Mouse (Mus musculus) left cerebral cortex, postnatal 10 days (tissue): ENCODE measurements around the gene Gpatch1. TPM values are rescaled to one million over a fixed set of nuclear protein-coding genes. Genes with fewer than 3 reads are reported as not detected.

Source experiments
- DNase-seq, 2 experiments: peaks; one replicate each; pipeline ENCODE4 v3.0.0; 2021 to 2022; ENCODE audit warnings: low spot score in 2 of 2, mixed read lengths in 1 of 2; ENCODE audit errors: extremely low spot score in 1 of 2
- intact Hi-C: fragments of 180-260 bp; cut with DNase I; formaldehyde crosslinking; loops from one replicate; pipeline ENCODE4 v1.15.1; 2025
- total RNA-seq, 2 experiments: library from RNA; stranded (reverse); gene quantifications; 2 replicates each; pipeline ENCODE4 v1.2.3; 2021

The Gpatch1 gene
- 10 to 100 TPM; 21.2 to 24.1 TPM for total RNA-seq

- peak; percentile 95 for DNase-seq
- intact Hi-C loops = no loop called here
These were observed at the start of gene Gpatch1 for GRCm38 (mm10) chr7:35317729-35318609. Gpatch1 (minus strand) TSS chr7:35318440.

DNA sequence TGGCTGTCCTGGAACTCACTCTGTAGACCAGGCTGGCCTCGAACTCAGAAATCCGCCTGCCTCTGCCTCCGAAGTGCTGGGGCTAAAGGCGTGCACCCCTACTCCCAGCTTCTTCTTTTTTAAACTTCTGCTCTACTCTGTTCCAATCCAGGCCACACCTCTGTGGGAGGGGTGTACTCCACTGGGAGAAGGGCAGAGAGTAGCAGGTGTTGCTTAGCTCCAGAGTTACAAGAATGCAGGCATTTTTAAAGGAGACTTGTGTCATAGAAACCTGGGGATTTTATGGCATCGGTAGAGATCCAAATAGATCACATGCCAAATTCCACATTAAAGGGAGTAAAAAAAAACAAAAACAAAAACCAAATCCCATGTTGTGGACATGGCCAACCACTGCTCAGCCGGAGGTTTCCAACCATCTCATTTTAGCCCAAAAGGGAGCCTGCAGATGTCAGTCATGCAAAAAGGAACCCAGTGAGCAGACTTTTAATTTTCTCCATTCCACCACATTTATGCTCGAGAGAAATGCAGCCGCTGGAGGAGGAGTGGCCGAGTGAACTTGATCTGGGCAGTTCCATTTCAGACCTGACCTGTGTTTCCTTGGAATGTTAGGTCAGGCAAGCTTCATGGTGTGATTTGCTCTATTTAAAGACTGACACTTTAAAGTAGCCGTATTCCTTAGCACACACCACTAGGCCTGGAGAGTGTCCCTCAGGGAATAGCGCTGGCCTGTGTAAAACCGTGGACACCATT, 47.1 kb upstream of the Gpatch1 start:
- intact Hi-C loops = no loop called here
- no peak for DNase-seq

- DNase-seq = no peak
- intact Hi-C loops = no loop called here
These were observed 44.6 kb upstream of the Gpatch1 start for GRCm38 (mm10) chr7:35362868-35363267.

DNA sequence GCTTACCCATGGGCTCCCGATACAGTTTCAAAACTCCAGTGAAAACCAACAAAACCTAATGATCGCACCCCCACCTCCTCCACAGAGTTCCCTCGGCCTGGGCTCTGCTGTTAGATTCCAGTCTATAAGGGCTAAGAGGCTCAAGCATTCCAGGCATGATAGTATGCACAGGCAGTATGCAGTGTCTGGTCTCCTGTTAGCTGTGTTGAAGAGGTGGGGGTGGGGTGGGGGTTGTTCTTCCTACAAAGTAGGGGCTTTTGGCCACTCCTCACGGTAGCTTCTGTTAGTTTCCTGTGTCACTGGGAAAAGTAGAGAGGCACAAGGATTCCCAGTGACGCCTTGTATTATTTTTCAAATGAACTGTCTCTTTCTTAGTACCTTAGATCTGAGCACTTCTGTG, 44.0 kb upstream of the Gpatch1 start:
- no peak for DNase-seq
- intact Hi-C loops = no loop called here

DNA sequence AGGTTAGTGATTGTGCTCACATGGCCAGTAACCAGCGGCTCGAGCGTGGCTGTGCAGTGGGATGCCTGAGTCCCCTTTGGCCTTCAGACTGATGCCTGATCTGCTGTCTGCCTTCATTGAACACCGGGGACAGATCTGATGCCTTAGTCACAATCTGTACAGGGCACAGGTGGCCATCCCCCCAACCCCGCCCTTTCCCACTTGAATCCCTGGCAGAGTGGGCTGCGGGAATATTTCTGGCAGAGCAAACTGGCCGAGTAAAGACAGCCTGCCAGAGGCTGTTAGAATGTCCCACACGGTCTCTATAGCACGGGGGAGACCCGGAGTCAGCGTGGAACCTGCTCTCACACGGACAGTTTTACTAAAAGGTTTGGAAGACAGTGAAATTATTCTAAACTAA, 39.4 kb upstream of the Gpatch1 start:
- DNase-seq = no peak
- intact Hi-C loops = no loop called here

DNA sequence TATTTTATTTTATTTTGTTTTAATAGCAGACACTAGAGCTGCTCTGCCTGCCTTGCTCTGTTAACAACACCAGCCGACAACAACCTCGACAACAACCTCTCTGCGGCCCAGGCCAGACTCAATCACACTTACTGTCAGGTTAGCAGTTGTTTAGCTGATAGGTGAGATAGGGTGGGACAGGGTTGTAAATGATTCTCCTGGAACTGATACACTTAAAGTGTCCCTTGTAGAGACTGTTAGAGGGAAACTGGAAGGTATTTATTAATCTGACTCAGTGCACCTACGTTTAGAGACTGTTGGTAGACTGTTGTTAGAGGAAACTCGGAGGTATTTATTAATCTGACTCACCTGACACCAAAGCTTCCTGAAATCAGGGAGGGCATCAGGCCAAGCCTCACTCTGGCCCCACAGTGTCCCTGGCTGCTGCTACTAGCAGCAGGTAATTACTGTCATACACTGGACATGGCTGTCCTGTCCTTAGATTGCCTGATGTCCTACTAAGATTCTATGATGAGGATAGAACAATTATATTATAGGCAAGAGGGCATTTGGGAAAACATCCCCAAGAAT, 37.1 kb upstream of the Gpatch1 start:
- DNase-seq = no peak
- intact Hi-C loops = no loop called here

- intact Hi-C loops = no loop called here
- DNase-seq = no peak
These were observed 35.1 kb upstream of the Gpatch1 start for GRCm38 (mm10) chr7:35353306-35353705.

DNA sequence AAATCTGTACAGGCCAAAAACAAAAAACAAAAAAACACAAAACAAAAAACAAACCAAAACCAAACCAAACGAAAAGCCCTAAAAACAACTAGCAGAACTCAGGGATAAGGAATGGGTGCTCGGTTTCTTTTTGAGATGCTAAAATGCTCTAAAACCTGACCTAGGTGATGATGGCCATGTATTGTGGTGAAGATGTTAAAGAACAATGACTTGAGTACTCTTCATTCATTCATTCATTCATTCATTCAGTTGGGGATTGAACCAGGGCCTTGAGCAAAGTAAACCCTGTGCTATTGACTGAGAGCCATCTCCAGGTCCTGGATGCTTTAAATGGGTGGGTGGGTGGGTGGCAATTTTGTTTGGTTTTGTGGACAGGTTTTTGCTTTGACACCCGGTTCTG, 32.9 kb upstream of the Gpatch1 start:
- intact Hi-C loops = no loop called here
- DNase-seq = no peak

- no peak for DNase-seq
- intact Hi-C loops = no loop called here
These were observed 31.8 kb upstream of the Gpatch1 start for GRCm38 (mm10) chr7:35349886-35350684.

DNA sequence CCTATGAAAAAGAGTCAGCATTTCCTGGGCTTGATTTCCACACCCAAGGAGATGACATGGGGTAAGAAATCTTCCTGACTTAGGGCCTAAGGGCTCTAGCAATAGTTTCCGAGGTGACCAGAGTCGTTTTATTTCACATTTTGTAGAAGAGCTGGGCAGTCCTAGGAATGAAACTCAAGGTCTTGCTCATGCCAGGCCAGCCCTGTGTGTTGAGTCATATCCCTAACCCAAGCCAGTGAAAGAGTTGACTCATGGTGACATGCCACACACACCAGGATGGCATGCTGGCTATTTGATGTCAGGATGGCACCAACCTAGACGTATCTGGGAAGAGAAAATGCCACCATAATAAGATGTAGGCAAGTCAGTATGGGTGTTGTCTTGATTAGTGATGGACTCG, 30.8 kb upstream of the Gpatch1 start:
- intact Hi-C loops = no loop called here
- DNase-seq = no peak

GRCm38 (mm10) chr7:35347918-35348700, 29.9 kb upstream of the Gpatch1 start:
- intact Hi-C loops = no loop called here
- DNase-seq = no peak

GRCm38 (mm10) chr7:35344785-35345330, 26.6 kb upstream of the Gpatch1 start:
- no peak for DNase-seq
- intact Hi-C loops = no loop called here

GRCm38 (mm10) chr7:35342498-35342897, 24.3 kb upstream of the Gpatch1 start:
- intact Hi-C loops = no loop called here
- DNase-seq = no peak

- peak in 1 of 2 experiments; percentile 27 for DNase-seq
- intact Hi-C loops = no loop called here
These were observed 23.0 kb upstream of the Gpatch1 start for GRCm38 (mm10) chr7:35341282-35341681.

- DNase-seq = no peak
- intact Hi-C loops = no loop called here
These were observed 22.0 kb upstream of the Gpatch1 start for GRCm38 (mm10) chr7:35340196-35340595.

DNA sequence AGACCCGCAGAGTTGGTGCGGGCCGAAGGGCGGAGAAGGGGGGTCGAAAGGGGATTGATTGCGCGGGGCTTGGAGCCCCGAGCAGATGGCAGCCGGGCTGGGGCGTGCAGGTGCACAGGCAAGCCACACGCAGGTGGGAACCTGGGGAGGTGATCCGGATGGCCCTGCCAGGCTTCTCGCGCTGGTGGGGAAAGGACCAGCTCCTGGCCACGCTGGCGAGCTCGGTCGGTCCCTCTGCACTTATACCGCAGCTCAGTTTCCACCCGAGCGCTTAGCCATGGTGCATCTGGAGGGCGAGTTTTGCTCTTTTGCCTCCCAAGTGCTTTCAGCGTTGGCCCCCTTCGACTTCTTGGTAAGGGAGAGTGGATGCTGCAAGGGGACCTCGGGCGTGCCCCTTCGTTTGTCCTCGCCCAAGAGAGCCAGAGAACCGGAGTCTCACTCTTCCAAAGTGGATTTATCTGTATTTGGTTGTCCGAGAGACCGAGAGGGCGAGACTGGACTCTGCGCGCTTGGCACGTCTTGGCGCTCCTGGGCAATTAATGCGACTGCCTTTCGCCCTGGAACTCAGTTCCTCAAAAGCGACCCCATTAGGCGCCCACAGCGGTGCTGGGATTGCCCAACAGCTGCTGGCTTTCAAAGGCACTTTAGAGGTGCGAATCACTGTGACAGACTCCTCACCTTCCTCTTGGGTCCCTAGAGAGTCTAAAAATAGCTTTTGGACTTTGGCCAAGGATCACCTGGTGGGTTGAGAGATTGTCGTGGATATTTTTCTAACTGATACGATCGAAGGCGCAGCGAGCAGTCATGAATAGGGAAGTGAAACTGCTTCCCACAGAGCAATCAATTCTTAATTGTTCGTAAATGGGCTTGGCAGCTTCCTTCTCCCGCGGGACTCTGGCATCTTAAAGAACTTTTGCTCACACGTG, 16.6 kb upstream of the Gpatch1 start:
- DNase-seq = peak in 1 of 2 experiments; percentile 54
- intact Hi-C loops = loop anchor here (5.0 kb wide), 1 partner anchor 43 kb away; no protein-coding TSS in a partner anchor
